Mouse (Mus musculus) hindbrain, embryonic 11.5 days (tissue): Measurements from ENCODE around the gene Zbtb49. TPM values are rescaled to one million over a fixed set of nuclear protein-coding genes. Genes with fewer than 3 reads are reported as not detected.

ENCODE experiments used
- ATAC-seq: fragments of 200-750 bp; cut with Nextera tagmentation; 2 replicates; pipeline ENCODE4 v1.8.0; 2017; ENCODE audit warnings: mild to moderate bottlenecking, moderate TSS enrichment, moderate library complexity; ENCODE audit not compliant: low FRiP score
- DNase-seq: peaks from one replicate; pipeline ENCODE4 v3.0.0-alpha.2; 2015; ENCODE audit warnings: low spot score
- H3K27ac ChIP-seq: fragments of 300-500 bp; sonication (generic); 2 replicates; pipeline ENCODE4 v1.5.1; 2014; ENCODE audit warnings: mild to moderate bottlenecking, low read depth, low read length
- H3K27me3 ChIP-seq: fragments of 300-500 bp; sonication (generic); 2 replicates; pipeline ENCODE4 v1.6.1; 2014; ENCODE audit warnings: mild to moderate bottlenecking, low read length, moderate library complexity, mixed read lengths; ENCODE audit not compliant: control insufficient read depth, insufficient read depth
- H3K36me3 ChIP-seq: fragments of 300-500 bp; sonication (generic); 2 replicates; pipeline ENCODE4 v1.6.1; 2014; ENCODE audit warnings: mild to moderate bottlenecking, low read length, moderate library complexity, mixed read lengths; ENCODE audit not compliant: control insufficient read depth, insufficient read depth
- H3K4me1 ChIP-seq: fragments of 300-500 bp; sonication (generic); replicated peaks from 2 replicates; pipeline ENCODE4 v1.6.1; 2014; ENCODE audit warnings: low read length, mixed read lengths; ENCODE audit not compliant: control insufficient read depth, insufficient read depth
- H3K4me2 ChIP-seq: fragments of 300-500 bp; sonication (generic); replicated peaks from 2 replicates; pipeline ENCODE4 v1.6.1; 2014; ENCODE audit warnings: mild to moderate bottlenecking, low read depth, low read length
- H3K4me3 ChIP-seq: fragments of 300-500 bp; sonication (generic); 2 replicates; pipeline ENCODE4 v1.5.1; 2014; ENCODE audit warnings: low read depth, low read length
- H3K9ac ChIP-seq: fragments of 300-500 bp; sonication (generic); 2 replicates; pipeline ENCODE4 v1.6.1; 2014; ENCODE audit warnings: low read depth, low read length
- H3K9me3 ChIP-seq: fragments of 300-500 bp; sonication (generic); 2 replicates; pipeline ENCODE4 v1.6.1; 2016; ENCODE audit warnings: low read length; ENCODE audit not compliant: control insufficient read depth
- WGBS: fragments of 180-500 bp; shearing (Covaris S2); extraction: QIAGEN DNeasy Blood & Tissue Kit; methylation state at CpG from one replicate; pipeline ENCODE4 v1.1.7; 2014; 5-methylcytosine and 5-hydroxymethylcytosine counted together
- polyA plus RNA-seq: library from polyadenylated mRNA; unstranded; fragments of >200 nt; fragmentation: Nextera tagmentation; extraction: Ambion mirVana; gene quantifications from 2 replicates; pipeline ENCODE4 v1.2.1, GENCODE M21; 2014

Gene Zbtb49
- polyA plus RNA-seq, result 14.2 and 15.7 TPM in 2 replicates

- no peaks in the 10 kb centered on the region for H3K27me3 ChIP-seq
- peak within 1 kb of the TSS; percentile 58 for H3K27ac ChIP-seq
- DNase-seq (peak; percentile 97), ATAC-seq (peak; percentile 93)
- peak within 1 kb of the TSS; percentile 84 for H3K9ac ChIP-seq
- no peaks in the 10 kb centered on the region for H3K9me3 ChIP-seq
- H3K4me3 ChIP-seq, result peak within 1 kb of the TSS; percentile 92
- H3K4me1 ChIP-seq, result peaks cover 4% of the 10 kb centered on the region; the same call in 1 of the 2 replicates
- WGBS, result under 1% methylated on average over 50 of the region's 55 CpGs
- H3K4me2 ChIP-seq, result peak within 1 kb of the TSS; percentile 80
- no peaks in the 10 kb centered on the region for H3K36me3 ChIP-seq
These were observed at the start of gene Zbtb49, which contains the start of gene Lyar for GRCm38 (mm10) chr5:38220328-38220912. Zbtb49 (minus strand) TSS chr5:38220457. Lyar (plus strand) TSS chr5:38220470.

GRCm38 (mm10) chr5:38260107-38260682, 39.9 kb upstream of the Zbtb49 start, which contains the start of gene Tmem128:
Tmem128 (plus strand) TSS chr5:38260185.
- H3K27me3 ChIP-seq, result no peaks in the 10 kb centered on the region
- peak within 1 kb of the TSS; percentile 88 for H3K4me2 ChIP-seq
- under 1% methylated on average over 40 of the region's 40 CpGs for WGBS
- DNase-seq (peak; percentile 82), ATAC-seq (peak; percentile 73)
- H3K36me3 ChIP-seq, result no peaks in the 10 kb centered on the region
- no peaks in the 10 kb centered on the region for H3K4me1 ChIP-seq
- peak within 1 kb of the TSS; percentile 90 for H3K9ac ChIP-seq
- no peaks in the 10 kb centered on the region for H3K9me3 ChIP-seq
- H3K27ac ChIP-seq, result peak within 1 kb of the TSS; percentile 62; the same call in 1 of the 2 replicates
- peak within 1 kb of the TSS; percentile 75 for H3K4me3 ChIP-seq

DNA sequence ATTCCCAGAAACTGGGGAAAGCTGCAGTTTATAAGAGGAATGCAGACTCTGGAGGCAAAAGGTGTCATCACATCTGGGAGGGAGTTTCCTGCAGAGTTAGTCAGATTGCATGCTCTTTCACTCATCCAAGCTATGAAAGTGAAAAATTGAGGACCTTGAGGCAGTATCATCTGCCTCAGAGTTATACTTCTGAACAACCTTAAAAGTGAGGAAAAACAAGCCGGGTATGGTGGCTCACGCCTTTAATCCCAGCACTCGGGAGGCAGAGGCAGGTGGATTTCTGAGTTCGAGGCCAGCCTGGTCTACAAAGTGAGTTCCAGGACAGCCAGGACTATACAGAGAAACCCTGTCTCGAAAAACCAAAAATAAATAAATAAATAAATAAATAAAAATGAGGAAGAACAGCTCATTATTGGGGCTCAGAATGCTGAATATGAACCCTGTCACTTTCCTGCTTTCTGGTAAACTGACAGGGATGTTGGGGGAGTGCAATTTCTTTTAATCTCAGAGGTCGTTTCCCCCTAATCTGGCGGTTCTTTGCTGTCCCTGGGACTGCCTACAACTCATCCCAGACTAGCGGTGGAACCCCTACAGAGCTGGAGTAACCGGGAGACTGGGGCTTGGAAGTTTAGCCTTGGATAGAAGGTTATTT, 39.3 kb upstream of the Zbtb49 start:
- peak overlapping the region; percentile 90 for H3K9ac ChIP-seq
- peak overlapping the region; percentile 88 for H3K4me2 ChIP-seq
- peak overlapping the region; percentile 75 for H3K4me3 ChIP-seq
- no peaks in the 10 kb centered on the region for H3K36me3 ChIP-seq
- ATAC-seq (peak; percentile 7; the same call in 1 of the 2 replicates), DNase-seq (no peak)
- no peaks in the 10 kb centered on the region for H3K27me3 ChIP-seq
- 44% methylated on average over 9 of the region's 9 CpGs for WGBS
- no peaks in the 10 kb centered on the region for H3K9me3 ChIP-seq
- no peaks in the 10 kb centered on the region for H3K4me1 ChIP-seq
- H3K27ac ChIP-seq, result peak overlapping the region; percentile 62; the same call in 1 of the 2 replicates

GRCm38 (mm10) chr5:38258773-38259146, 38.5 kb upstream of the Zbtb49 start:
- H3K4me1 ChIP-seq, result no peaks in the 10 kb centered on the region
- DNase-seq, result no peak

GRCm38 (mm10) chr5:38258034-38258772, 37.9 kb upstream of the Zbtb49 start:
- no peak for DNase-seq
- H3K36me3 ChIP-seq, result no peaks in the 10 kb centered on the region
- H3K9me3 ChIP-seq, result no peaks in the 10 kb centered on the region
- no peak overlapping the region for H3K27ac ChIP-seq
- no peaks in the 10 kb centered on the region for H3K4me1 ChIP-seq
- H3K4me3 ChIP-seq, result no peak overlapping the region
- no peak overlapping the region for H3K4me2 ChIP-seq
- H3K9ac ChIP-seq, result no peak overlapping the region
- no peaks in the 10 kb centered on the region for H3K27me3 ChIP-seq
- WGBS, result 71% methylated on average over 8 of the region's 8 CpGs
- ATAC-seq, result no peak

More at GRCm38 (mm10) chr5:38258773-38259146, 38.5 kb upstream of the Zbtb49 start:
- Histone ChIP-seq H3K9ac (no peak overlapping the region), H3K4me2 (no peak overlapping the region), H3K27ac (no peak overlapping the region), H3K36me3 (no peaks in the 10 kb centered on the region), H3K9me3 (no peaks in the 10 kb centered on the region), H3K27me3 (no peaks in the 10 kb centered on the region), H3K4me3 (no peak overlapping the region)
- 85% methylated on average over 5 of the region's 5 CpGs for WGBS
- no peak for ATAC-seq

DNA sequence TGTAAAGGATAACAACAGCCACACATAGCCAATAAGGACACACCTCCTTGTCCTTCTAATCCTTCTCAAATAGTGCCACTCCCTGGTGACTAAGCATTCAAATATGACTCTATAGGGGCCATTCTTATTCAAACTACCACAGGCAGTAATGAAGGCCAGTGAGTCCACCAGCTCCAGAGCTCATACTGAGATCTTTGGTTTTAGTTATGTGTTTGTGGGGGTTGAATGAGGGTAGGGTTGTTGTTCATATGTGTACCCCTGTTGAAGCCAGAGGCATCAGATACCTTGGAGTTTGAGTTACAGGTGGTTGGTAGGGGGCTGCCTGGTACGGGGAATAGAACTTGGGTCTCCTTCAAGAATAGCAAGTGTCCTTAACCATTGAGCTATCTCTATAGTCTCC, 36.3 kb upstream of the Zbtb49 start:
- Histone ChIP-seq H3K36me3 (no peaks in the 10 kb centered on the region), H3K27me3 (no peaks in the 10 kb centered on the region), H3K4me2 (no peak overlapping the region), H3K9ac (no peak overlapping the region), H3K9me3 (no peaks in the 10 kb centered on the region), H3K27ac (no peak overlapping the region), H3K4me1 (no peaks in the 10 kb centered on the region), H3K4me3 (no peak overlapping the region)
- no peak for ATAC-seq
- 92% methylated on average over 1 of the region's 1 CpGs for WGBS
- DNase-seq, result no peak

GRCm38 (mm10) chr5:38255644-38256043, 35.4 kb upstream of the Zbtb49 start:
- Histone ChIP-seq H3K4me3 (no peak overlapping the region), H3K9me3 (no peaks in the 10 kb centered on the region), H3K36me3 (no peaks in the 10 kb centered on the region), H3K4me2 (no peak overlapping the region), H3K27ac (no peak overlapping the region), H3K9ac (no peak overlapping the region), H3K27me3 (no peaks in the 10 kb centered on the region), H3K4me1 (no peaks in the 10 kb centered on the region)
- 86% methylated on average over 3 of the region's 3 CpGs for WGBS
- DNase-seq, result no peak
- no peak for ATAC-seq

DNA sequence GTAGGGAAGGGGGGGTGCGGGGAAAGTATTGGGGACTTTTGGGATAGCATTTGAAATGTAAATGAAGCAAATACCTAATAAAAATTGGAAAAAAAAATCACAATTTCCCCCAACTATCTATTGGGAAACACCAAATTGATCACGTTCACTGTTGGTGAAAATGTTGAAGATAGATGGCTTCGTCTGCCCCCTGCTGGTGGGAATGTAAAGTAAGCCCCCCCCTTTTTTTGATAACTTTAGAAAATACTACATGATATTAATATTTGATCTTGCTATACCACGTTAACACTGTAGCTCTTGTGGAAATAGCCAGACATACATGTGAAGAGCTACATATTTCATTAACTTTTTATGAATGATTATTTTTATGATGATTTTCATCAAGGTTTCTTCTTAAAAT, 34.9 kb upstream of the Zbtb49 start:
- 48% methylated on average over 4 of the region's 4 CpGs for WGBS
- H3K36me3 ChIP-seq, result no peaks in the 10 kb centered on the region
- no peak overlapping the region for H3K9ac ChIP-seq
- no peaks in the 10 kb centered on the region for H3K9me3 ChIP-seq
- no peak for ATAC-seq
- no peak overlapping the region for H3K27ac ChIP-seq
- H3K4me3 ChIP-seq, result no peak overlapping the region
- H3K4me1 ChIP-seq, result no peaks in the 10 kb centered on the region
- no peaks in the 10 kb centered on the region for H3K27me3 ChIP-seq
- H3K4me2 ChIP-seq, result no peak overlapping the region
- no peak for DNase-seq
